Mouse (Mus musculus): ENCODE data around the gene Zfp235. TPM values are rescaled to one million over a fixed set of nuclear protein-coding genes. Genes with fewer than 3 reads are reported as not detected.

Gene Zfp235
- total RNA-seq (2023; ENCODE audit: inconsistent age): 5.8 to 8.7 TPM (median 6.4 TPM) in 4 replicates

DNA sequence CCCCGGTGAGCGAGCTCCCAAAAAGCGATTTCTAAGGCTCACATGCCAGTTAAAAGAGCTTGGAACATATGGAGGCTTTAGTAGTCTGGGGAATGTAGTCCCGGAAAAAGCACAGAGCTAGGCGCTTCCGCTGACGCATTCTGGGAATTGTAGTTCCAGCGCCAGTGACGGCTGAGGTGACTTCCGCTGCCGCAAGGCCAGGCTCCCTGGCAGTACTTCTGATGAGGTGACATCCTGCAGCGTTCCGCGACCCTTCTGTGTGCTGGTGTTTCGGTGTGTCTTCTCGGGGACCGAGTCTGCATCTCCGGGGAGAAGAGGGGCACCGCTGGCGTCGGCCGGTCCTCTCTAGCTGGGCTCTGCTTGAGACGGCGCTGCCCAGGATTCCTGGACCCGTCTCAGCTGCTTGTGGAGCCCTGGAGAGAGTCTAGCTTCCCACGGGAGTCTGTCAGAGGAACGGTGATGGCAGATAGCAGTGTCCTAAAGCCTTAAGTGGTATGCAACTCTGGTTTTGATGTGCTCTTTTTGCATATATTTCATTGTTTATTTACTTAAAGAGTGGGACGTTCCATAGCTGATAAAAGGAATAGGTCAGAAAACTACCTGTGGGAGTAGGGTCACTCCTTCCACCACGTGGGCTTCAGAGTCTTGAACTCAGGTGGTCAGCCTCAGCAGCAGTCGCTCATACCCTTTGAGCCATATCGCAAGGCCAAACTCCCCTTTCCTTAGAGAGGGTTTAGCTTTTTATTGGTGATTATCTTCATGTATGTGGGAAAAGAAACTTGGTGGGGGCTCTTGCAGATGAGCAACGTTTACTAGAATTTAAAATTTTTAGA is at the start of gene Zfp235:
Gene Zfp235, plus strand, starts transcription at position 174 of the 833 bp plus-strand sequence.

DNA sequence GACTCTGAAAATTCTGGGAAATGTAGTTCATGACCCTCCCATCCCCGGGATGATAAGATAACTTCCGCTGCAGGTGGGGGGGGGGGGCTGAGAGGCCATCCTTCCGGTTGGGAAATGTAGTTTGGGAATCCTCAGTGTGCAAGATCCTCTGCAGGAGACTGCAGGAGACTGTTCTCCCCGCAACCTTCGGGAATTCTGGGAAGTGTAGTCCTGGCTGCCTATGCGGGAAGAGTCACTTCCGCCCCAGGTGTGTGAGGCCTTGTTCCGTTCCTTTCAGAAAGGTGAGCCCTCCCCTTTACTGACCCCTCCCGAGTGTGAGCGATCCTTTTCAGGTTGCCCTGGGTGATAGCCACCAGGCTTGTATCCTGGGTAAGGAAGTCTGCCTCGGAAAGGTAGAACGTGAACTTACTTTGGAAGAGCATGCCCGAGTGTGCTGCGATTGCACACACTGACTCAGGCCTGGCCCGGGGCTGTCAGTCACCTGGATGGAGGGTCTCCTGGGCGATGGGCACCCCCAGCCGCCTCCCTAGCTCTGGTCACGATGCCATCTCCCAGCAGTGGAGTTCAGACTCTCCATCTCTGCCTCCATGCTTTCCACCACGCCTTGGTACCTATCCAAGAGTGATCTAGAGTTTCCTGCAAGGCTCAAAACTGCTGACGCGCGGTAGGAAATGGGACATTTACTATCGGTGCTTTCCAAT is 21.7 kb upstream of the Zfp235 start, which contains the start of gene Zfp112:
Gene Zfp112, plus strand, starts transcription at position 159 of the 701 bp plus-strand sequence.

DNA sequence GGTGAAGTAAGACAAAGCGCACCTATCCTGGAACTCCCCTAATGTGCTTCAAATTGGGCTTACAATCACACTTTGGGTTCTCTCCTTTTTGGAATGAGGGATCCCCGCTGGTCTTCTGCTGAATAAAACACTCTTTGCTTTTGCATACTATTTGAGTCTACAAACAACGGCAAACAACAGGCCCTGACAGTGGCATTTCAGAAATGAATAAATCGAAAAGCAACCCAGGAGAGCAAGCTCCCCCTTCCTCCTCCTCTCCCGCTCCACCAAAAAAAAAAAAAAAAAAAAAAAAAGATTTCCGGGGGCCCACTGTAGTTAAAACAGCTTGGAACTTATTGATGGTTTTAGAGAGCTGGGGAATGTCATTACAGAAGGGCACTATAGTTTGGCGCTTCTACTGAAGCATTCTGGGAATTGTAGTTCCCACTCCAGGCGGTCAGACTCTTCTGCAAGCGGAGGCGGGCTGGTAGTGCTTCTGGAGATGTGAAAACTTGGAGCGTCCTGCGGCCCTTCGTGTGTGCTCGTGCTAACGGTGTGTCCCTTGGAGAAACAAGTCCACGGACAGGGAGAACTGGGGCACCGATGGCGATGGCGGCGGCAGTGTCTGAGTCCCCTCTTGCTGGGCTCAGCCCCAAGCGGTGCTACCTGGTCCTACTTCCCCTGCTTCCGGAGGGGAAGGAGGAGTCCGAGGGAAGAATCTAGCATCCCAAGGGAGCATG is 40.8 kb downstream of the Zfp235 start, which contains the start of gene Zfp114:
Gene Zfp114, plus strand, starts transcription at position 443 of the 719 bp plus-strand sequence.

Other genes with a start within 250 kb of the Zfp235 start
- not detected in 4 replicates for gene Vmn1r178, start 242.2 kb upstream of the Zfp235 start, total RNA-seq (2023; ENCODE audit: inconsistent age)
- gene Vmn1r179, start 207.2 kb upstream of the Zfp235 start, total RNA-seq (2023; ENCODE audit: inconsistent age): not detected in 4 replicates
- gene Vmn1r180, start 183.5 kb upstream of the Zfp235 start, total RNA-seq (2023; ENCODE audit: inconsistent age): not detected in 4 replicates
- gene Vmn1r181, start 159.6 kb upstream of the Zfp235 start, total RNA-seq (2023; ENCODE audit: inconsistent age): not detected in 4 replicates
- not detected in 4 replicates for gene V1rd19, start 132.5 kb upstream of the Zfp235 start, total RNA-seq (2023; ENCODE audit: inconsistent age)
- not detected in 4 replicates for gene Vmn1r183, start 80.9 kb upstream of the Zfp235 start, total RNA-seq (2023; ENCODE audit: inconsistent age)
- gene Zfp180, start 52.2 kb upstream of the Zfp235 start, total RNA-seq (2023; ENCODE audit: inconsistent age): 23.1 to 32.4 TPM (median 27.2 TPM) in 4 replicates
- 3.1 to 3.9 TPM (median 3.5 TPM) in 4 replicates for gene Zfp112, start 21.9 kb upstream of the Zfp235 start, total RNA-seq (2023; ENCODE audit: inconsistent age)
- 0.16 TPM in 1 of 4 replicates, not detected in the others for gene Zfp114, start 40.9 kb downstream of the Zfp235 start, total RNA-seq (2023; ENCODE audit: inconsistent age)
- gene Zfp111, start 77.3 kb downstream of the Zfp235 start, total RNA-seq (2023; ENCODE audit: inconsistent age): 0.09 TPM in 1 of 4 replicates, not detected in the others
- gene Zfp109, start 103.4 kb downstream of the Zfp235 start, total RNA-seq (2023; ENCODE audit: inconsistent age): 1.3 to 2.2 TPM (median 1.7 TPM) in 4 replicates
- 0.22 to 0.27 TPM in 2 of 4 replicates, not detected in the others for gene Zfp108, start 120.6 kb downstream of the Zfp235 start, total RNA-seq (2023; ENCODE audit: inconsistent age)
- gene Zfp93, start 136.3 kb downstream of the Zfp235 start, total RNA-seq (2023; ENCODE audit: inconsistent age): 0.18 to 1.6 TPM in 2 of 4 replicates, not detected in the others
- 5.2 to 10.8 TPM (median 7.3 TPM) in 4 replicates for gene Zfp61, start 167.1 kb downstream of the Zfp235 start, total RNA-seq (2023; ENCODE audit: inconsistent age)
- 7.5 to 10.9 TPM (median 9.4 TPM) in 4 replicates for gene Zfp94, start 182.5 kb downstream of the Zfp235 start, total RNA-seq (2023; ENCODE audit: inconsistent age)
- not detected in 4 replicates for gene Tescl, start 199.8 kb downstream of the Zfp235 start, total RNA-seq (2023; ENCODE audit: inconsistent age)
- gene Lypd5, start 215.0 kb downstream of the Zfp235 start, total RNA-seq (2023; ENCODE audit: inconsistent age): not detected in 4 replicates
- 3.6 to 6.1 TPM (median 4.8 TPM) in 4 replicates for gene Kcnn4, start 236.1 kb downstream of the Zfp235 start, total RNA-seq (2023; ENCODE audit: inconsistent age)